Mouse (Mus musculus): ENCODE results near the gene Unc93b1. TPM values are rescaled to one million over a fixed set of nuclear protein-coding genes. Genes with fewer than 3 reads are reported as not detected.
A peak's percentile ranks its signal among the peaks of the same experiment; 100 is the strongest.
"Not testable (repeated sequence)": the region's sequence is repeated elsewhere in the genome, so short reads cannot be mapped to it uniquely, and the experiment has no call there.

Unc93b1 gene
- polyA plus RNA-seq, 1 experiment from 2014 or later, result 21.9 TPM

DNA sequence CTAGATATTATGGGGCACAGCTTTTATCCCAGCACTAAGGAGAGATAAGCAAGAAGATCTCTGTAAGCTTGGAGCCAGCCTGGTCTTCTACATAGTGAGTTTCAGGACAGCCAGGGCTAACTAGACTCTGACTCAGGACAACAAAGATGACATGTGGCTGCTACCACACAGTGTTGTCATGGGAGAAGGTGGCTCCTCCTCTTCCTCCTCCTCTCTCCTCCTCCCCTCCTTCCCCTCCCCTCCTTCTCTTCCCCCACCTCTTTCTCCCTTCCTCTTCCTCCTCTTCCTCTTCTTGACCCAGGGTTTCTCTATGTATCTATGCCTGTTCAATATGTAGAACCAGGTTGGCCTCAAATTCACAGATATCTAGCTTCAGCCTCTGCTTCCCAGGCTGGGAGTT is 16.5 kb downstream of the Unc93b1 start:
- no peaks in the 10 kb centered on the region for H3K36me3 ChIP-seq (ENCODE audit: control insufficient read depth, insufficient read depth, low read length)
- H3K27me3 ChIP-seq (ENCODE audit: control insufficient read depth, insufficient read depth, low read depth, low read length), result no peaks in the 10 kb centered on the region
- no peak overlapping the region for H3K4me2 ChIP-seq (ENCODE audit: low read depth, low read length)
- no peaks in the 10 kb centered on the region for H3K4me1 ChIP-seq (replicated peaks; ENCODE audit: control insufficient read depth, insufficient read depth, low read length)
- H3K27ac ChIP-seq (ENCODE audit: low read length), result peak overlapping the region; percentile 36; the same call in 1 of the 2 replicates
- H3K9me3 ChIP-seq (ENCODE audit: control insufficient read depth, low read length), result no peaks in the 10 kb centered on the region
- H3K9ac ChIP-seq (ENCODE audit: low read length), result no peak overlapping the region
- no peak for ATAC-seq (ENCODE audit: low read depth)
- no peak overlapping the region for H3K4me3 ChIP-seq (ENCODE audit: low read length)

DNA sequence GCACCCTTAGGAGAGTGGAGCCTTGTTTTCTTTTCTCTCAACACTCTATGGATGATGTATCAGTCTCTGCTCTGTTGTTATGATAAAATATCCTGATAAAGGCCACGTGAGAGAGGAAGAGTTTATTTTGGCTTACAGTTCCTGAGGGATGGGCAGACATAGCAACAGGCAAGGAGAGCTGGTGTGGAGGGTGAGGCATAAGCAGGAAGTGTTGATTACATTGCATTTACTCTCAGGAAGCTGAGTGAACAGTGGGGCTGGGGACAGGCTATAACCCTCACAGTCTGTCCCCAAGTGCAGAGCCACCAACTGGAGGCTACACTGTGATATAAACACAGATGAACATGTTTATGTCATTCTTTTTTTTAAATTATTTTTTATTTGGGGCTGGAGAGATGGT is 17.1 kb downstream of the Unc93b1 start:
- no peak for ATAC-seq (ENCODE audit: low read depth)
- no peak overlapping the region for H3K9ac ChIP-seq (ENCODE audit: low read length)
- WGBS, result 20% methylated on average over 1 of the region's 1 CpGs
- H3K4me3 ChIP-seq (ENCODE audit: low read length), result no peak overlapping the region
- H3K4me1 ChIP-seq (replicated peaks; ENCODE audit: control insufficient read depth, insufficient read depth, low read length), result no peaks in the 10 kb centered on the region
- no peak overlapping the region for H3K27ac ChIP-seq (ENCODE audit: low read length)
- H3K36me3 ChIP-seq (ENCODE audit: control insufficient read depth, insufficient read depth, low read length), result no peaks in the 10 kb centered on the region
- no peaks in the 10 kb centered on the region for H3K9me3 ChIP-seq (ENCODE audit: control insufficient read depth, low read length)
- H3K27me3 ChIP-seq (ENCODE audit: control insufficient read depth, insufficient read depth, low read depth, low read length), result no peaks in the 10 kb centered on the region
- no peak overlapping the region for H3K4me2 ChIP-seq (ENCODE audit: low read depth, low read length)

DNA sequence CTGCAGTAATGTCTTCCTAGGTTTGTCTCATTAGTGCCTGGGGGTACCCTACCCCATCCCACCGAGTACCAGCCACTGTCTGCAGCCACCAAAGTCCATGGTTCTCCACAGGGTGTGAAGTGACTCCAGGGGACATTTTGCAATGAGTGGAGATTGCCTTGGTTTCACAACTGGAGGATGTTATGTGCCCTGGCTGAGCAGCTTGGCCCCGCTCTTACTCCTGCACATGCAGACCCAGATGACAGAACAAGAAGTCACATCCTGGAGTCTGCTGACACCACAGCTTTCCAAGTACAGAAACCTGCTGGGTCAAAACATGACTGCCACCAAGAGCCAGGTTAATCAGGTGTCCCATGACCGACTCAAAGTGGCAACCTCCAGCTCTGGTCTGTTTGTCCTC is 20.0 kb downstream of the Unc93b1 start:
- no peak overlapping the region for H3K4me2 ChIP-seq (ENCODE audit: low read depth, low read length)
- H3K4me3 ChIP-seq (ENCODE audit: low read length), result no peak overlapping the region
- H3K36me3 ChIP-seq (ENCODE audit: control insufficient read depth, insufficient read depth, low read length), result no peaks in the 10 kb centered on the region
- no peak overlapping the region for H3K9ac ChIP-seq (ENCODE audit: low read length)
- no peaks in the 10 kb centered on the region for H3K9me3 ChIP-seq (ENCODE audit: control insufficient read depth, low read length)
- ATAC-seq (ENCODE audit: low read depth), result no peak
- WGBS, result 66% methylated on average over 3 of the region's 3 CpGs
- H3K27ac ChIP-seq (ENCODE audit: low read length), result no peak overlapping the region
- H3K27me3 ChIP-seq (ENCODE audit: control insufficient read depth, insufficient read depth, low read depth, low read length), result no peaks in the 10 kb centered on the region
- H3K4me1 ChIP-seq (replicated peaks; ENCODE audit: control insufficient read depth, insufficient read depth, low read length), result no peaks in the 10 kb centered on the region

DNA sequence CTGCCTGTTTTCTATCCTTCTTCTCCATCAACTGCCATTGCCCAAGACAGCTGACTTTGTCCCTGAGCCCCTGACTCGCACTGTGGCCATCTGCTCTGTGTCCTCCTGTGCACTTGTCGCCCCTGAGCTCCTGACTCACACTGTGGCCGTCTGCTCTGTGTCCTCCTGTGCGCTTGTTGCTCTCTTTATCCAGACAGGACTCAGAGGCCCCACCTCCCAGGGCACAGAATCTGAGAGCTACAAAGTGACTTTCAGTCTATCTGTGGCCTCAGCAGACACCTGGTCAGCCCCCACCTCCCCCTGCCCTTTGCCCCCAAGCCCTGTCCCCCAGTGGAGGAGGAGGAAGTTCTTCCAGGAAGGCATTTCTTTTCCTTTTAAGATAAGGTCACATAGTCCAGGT is 20.8 kb downstream of the Unc93b1 start:
- H3K9me3 ChIP-seq (ENCODE audit: control insufficient read depth, low read length), result no peaks in the 10 kb centered on the region
- H3K36me3 ChIP-seq (ENCODE audit: control insufficient read depth, insufficient read depth, low read length), result no peaks in the 10 kb centered on the region
- H3K4me1 ChIP-seq (replicated peaks; ENCODE audit: control insufficient read depth, insufficient read depth, low read length), result no peaks in the 10 kb centered on the region
- no peak overlapping the region for H3K4me3 ChIP-seq (ENCODE audit: low read length)
- 45% methylated on average over 4 of the region's 4 CpGs for WGBS
- ATAC-seq (ENCODE audit: low read depth), result no peak
- H3K27ac ChIP-seq (ENCODE audit: low read length), result no peak overlapping the region
- no peak overlapping the region for H3K4me2 ChIP-seq (ENCODE audit: low read depth, low read length)
- H3K9ac ChIP-seq (ENCODE audit: low read length), result no peak overlapping the region
- H3K27me3 ChIP-seq (ENCODE audit: control insufficient read depth, insufficient read depth, low read depth, low read length), result no peaks in the 10 kb centered on the region

DNA sequence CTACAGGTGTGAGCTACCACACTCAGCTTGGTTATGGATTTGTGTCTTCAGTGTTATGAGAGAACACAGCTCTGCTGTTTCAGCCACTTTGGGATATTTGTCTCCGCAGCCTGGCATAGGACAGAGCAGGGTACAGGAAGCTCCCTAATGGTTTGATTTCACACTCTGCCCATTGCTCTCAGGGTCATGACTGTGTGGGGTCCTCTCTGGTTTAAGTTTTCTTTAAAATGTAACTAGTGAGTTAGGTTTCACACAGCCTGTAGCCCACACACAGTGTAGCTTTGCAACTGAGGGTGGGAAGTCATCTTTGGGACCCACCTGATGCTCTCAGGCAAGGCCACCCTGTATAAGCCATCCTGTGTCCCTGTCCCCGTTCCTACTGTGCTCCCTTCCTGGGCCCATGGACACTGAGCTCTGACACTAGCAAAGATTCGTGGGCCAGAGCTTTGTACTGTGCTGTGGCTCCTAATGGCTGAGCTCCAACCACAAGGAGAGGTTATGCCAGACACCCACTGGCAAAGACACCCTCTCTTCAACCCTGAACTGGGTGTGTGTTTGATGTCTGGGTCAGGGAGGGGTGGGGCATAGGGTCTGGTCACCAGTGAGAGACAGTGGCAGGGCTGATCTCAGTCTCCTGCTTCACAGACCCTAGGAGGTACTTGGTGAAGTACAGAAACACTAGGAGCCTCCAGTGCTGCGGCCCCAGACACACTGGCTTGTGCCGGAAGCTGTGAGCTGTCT is 22.5 kb downstream of the Unc93b1 start:
- H3K9me3 ChIP-seq (ENCODE audit: control insufficient read depth, low read length); H3K9ac ChIP-seq (ENCODE audit: low read length); H3K4me1 ChIP-seq (replicated peaks; ENCODE audit: control insufficient read depth, insufficient read depth, low read length); H3K27ac ChIP-seq (ENCODE audit: low read length); H3K36me3 ChIP-seq (ENCODE audit: control insufficient read depth, insufficient read depth, low read length); H3K27me3 ChIP-seq (ENCODE audit: control insufficient read depth, insufficient read depth, low read depth, low read length); ATAC-seq (ENCODE audit: low read depth); H3K4me2 ChIP-seq (ENCODE audit: low read depth, low read length); H3K4me3 ChIP-seq (ENCODE audit: low read length): not testable (repeated sequence)
- WGBS, result 78% methylated on average over 5 of the region's 5 CpGs

DNA sequence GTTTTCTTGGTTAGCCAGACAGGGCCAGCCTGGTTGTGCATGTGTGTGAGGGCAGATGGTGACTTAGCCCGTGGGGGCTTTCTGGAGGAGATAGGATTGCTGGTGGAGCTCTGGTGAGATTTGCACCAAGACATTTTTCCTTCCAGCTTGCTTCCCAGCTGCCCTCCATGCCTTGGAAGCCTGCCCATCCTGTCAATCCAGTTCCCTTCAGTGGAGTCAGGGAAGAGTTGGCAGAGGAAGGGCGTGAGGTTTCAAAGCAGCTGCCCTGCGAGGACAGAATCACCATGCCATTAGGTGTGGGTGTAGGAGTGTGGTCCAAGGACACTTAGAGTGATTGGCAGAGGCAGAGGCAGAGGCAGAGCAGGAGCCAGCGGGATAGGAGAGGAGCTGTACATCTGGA is 23.5 kb downstream of the Unc93b1 start, which contains the start of gene Aldh3b3:
Aldh3b3 (plus strand) TSS at position 176 of the 400 bp plus-strand sequence.
- no peak within 1 kb of the TSS for H3K27ac ChIP-seq (ENCODE audit: low read length)
- no peak within 1 kb of the TSS for H3K4me3 ChIP-seq (ENCODE audit: low read length)
- H3K9me3 ChIP-seq (ENCODE audit: control insufficient read depth, low read length), result no peaks in the 10 kb centered on the region
- 53% methylated on average over 4 of the region's 4 CpGs for WGBS
- no peaks in the 10 kb centered on the region for H3K4me1 ChIP-seq (replicated peaks; ENCODE audit: control insufficient read depth, insufficient read depth, low read length)
- H3K27me3 ChIP-seq (ENCODE audit: control insufficient read depth, insufficient read depth, low read depth, low read length), result no peaks in the 10 kb centered on the region
- ATAC-seq (ENCODE audit: low read depth), result no peak
- H3K9ac ChIP-seq (ENCODE audit: low read length), result no peak within 1 kb of the TSS
- no peak within 1 kb of the TSS for H3K4me2 ChIP-seq (ENCODE audit: low read depth, low read length)
- H3K36me3 ChIP-seq (ENCODE audit: control insufficient read depth, insufficient read depth, low read length), result no peaks in the 10 kb centered on the region

DNA sequence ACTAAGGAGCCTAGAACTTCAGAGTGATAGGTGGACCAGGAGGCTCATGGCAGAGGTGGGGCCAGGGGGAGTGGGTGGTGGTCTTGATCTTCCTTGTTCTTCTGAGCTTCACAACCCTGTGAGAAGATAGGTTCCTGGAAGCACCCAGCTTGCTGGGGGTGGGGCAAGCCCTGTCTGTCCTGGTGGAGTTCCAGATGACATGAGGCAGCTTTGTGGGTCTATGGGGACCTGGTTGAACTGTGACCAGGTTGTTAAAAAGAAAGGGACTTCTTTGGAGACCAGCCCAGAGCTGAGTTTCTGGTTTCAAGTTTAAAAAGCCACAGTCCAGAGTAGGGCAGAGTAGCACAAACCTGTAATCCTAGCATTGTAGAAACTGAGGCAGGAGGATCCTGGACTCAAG is 24.0 kb downstream of the Unc93b1 start:
- H3K4me2 ChIP-seq (ENCODE audit: low read depth, low read length), result no peak overlapping the region
- H3K27ac ChIP-seq (ENCODE audit: low read length), result no peak overlapping the region
- no peaks in the 10 kb centered on the region for H3K27me3 ChIP-seq (ENCODE audit: control insufficient read depth, insufficient read depth, low read depth, low read length)
- no peak overlapping the region for H3K4me3 ChIP-seq (ENCODE audit: low read length)
- no peak for ATAC-seq (ENCODE audit: low read depth)
- no peak overlapping the region for H3K9ac ChIP-seq (ENCODE audit: low read length)
- H3K4me1 ChIP-seq (replicated peaks; ENCODE audit: control insufficient read depth, insufficient read depth, low read length), result no peaks in the 10 kb centered on the region
- H3K36me3 ChIP-seq (ENCODE audit: control insufficient read depth, insufficient read depth, low read length), result no peaks in the 10 kb centered on the region
- no peaks in the 10 kb centered on the region for H3K9me3 ChIP-seq (ENCODE audit: control insufficient read depth, low read length)

DNA sequence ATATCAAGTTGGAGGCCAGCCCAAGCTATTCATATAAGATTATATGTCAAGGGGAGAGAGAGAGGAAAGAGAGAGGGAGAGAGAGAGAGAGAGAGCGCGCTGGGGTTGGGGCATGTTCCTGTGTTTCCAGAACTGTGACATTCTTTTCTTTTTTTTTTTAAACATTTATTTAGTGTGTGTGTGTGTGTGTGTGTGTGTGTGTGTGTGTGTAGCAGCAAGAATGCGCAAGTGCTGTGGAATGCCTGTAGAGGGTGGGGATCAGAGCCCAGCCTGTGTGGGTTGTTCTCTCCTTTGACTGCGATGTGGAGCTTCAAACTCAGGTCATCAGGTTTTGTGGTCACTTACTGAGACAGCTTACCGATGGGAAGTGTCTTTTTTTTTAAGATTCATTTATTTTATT is 25.2 kb downstream of the Unc93b1 start:
- H3K27me3 ChIP-seq (ENCODE audit: control insufficient read depth, insufficient read depth, low read depth, low read length), result no peaks in the 10 kb centered on the region
- H3K9me3 ChIP-seq (ENCODE audit: control insufficient read depth, low read length), result no peaks in the 10 kb centered on the region
- no peak overlapping the region for H3K27ac ChIP-seq (ENCODE audit: low read length)
- no peak overlapping the region for H3K9ac ChIP-seq (ENCODE audit: low read length)
- H3K4me2 ChIP-seq (ENCODE audit: low read depth, low read length), result no peak overlapping the region
- H3K4me3 ChIP-seq (ENCODE audit: low read length), result no peak overlapping the region
- peak; percentile 72 for ATAC-seq (ENCODE audit: low read depth)
- no peaks in the 10 kb centered on the region for H3K36me3 ChIP-seq (ENCODE audit: control insufficient read depth, insufficient read depth, low read length)
- WGBS, result 58% methylated on average over 5 of the region's 5 CpGs
- no peaks in the 10 kb centered on the region for H3K4me1 ChIP-seq (replicated peaks; ENCODE audit: control insufficient read depth, insufficient read depth, low read length)

DNA sequence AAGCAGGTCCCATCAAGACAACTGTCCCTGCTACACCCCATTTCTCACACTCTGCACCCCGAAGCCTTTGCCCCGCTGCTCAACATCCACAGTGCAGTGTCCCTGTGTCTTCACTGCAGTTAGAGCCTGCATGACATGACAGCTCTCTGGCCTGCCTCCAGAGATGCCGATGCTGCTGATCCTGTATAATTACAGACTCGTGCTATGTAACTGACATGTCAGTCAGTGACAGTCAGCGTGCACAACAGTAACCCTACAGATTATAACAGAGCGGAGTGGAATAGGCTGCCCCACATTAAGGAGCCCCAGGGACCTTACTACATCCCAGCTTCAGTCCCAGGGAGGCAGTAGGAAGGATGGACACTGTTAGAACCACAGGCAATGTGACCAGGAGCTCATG is 26.8 kb downstream of the Unc93b1 start:
- H3K4me1 ChIP-seq (replicated peaks; ENCODE audit: control insufficient read depth, insufficient read depth, low read length); H3K27ac ChIP-seq (ENCODE audit: low read length); H3K9ac ChIP-seq (ENCODE audit: low read length); H3K4me2 ChIP-seq (ENCODE audit: low read depth, low read length); ATAC-seq (ENCODE audit: low read depth); H3K4me3 ChIP-seq (ENCODE audit: low read length); H3K36me3 ChIP-seq (ENCODE audit: control insufficient read depth, insufficient read depth, low read length); H3K9me3 ChIP-seq (ENCODE audit: control insufficient read depth, low read length); H3K27me3 ChIP-seq (ENCODE audit: control insufficient read depth, insufficient read depth, low read depth, low read length): not testable (repeated sequence)
- WGBS, result 57% methylated on average over 6 of the region's 6 CpGs

DNA sequence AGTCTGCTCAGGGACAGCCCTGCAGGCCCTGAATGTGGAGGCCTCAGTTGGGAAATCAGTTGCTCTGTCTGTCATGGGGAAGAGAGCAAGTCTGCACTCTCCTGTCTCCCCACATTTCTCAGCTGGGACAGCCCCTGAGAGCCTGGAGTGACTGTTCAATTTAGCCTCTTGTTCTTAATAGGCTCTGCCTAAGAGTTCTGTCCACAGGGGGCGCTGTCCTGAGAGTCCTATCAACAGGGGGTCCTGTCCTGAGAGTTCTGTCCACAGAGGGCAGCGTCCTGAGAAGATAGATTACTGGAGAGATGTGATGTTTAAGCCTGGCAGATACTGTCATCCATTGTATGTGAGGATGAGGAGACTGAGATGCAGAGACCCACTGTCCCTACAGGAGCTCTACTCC is 27.5 kb downstream of the Unc93b1 start:
- no peaks in the 10 kb centered on the region for H3K36me3 ChIP-seq (ENCODE audit: control insufficient read depth, insufficient read depth, low read length)
- no peak for ATAC-seq (ENCODE audit: low read depth)
- H3K27ac ChIP-seq (ENCODE audit: low read length), result no peak overlapping the region
- no peak overlapping the region for H3K4me3 ChIP-seq (ENCODE audit: low read length)
- H3K4me2 ChIP-seq (ENCODE audit: low read depth, low read length), result no peak overlapping the region
- H3K4me1 ChIP-seq (replicated peaks; ENCODE audit: control insufficient read depth, insufficient read depth, low read length), result no peaks in the 10 kb centered on the region
- H3K27me3 ChIP-seq (ENCODE audit: control insufficient read depth, insufficient read depth, low read depth, low read length), result no peaks in the 10 kb centered on the region
- H3K9ac ChIP-seq (ENCODE audit: low read length), result no peak overlapping the region
- 12% methylated on average over 2 of the region's 2 CpGs for WGBS
- H3K9me3 ChIP-seq (ENCODE audit: control insufficient read depth, low read length), result no peaks in the 10 kb centered on the region
